Mouse (Mus musculus) mature B cell (primary cell): Measurements from ENCODE around the gene Pex14.

ENCODE experiments used
- in situ Hi-C: fragments of 300-500 bp; cut with MboI; formaldehyde crosslinking; loops from 2 replicates; pipeline ENCODE4 v1.14.3; 2019

The Pex14 gene

DNA sequence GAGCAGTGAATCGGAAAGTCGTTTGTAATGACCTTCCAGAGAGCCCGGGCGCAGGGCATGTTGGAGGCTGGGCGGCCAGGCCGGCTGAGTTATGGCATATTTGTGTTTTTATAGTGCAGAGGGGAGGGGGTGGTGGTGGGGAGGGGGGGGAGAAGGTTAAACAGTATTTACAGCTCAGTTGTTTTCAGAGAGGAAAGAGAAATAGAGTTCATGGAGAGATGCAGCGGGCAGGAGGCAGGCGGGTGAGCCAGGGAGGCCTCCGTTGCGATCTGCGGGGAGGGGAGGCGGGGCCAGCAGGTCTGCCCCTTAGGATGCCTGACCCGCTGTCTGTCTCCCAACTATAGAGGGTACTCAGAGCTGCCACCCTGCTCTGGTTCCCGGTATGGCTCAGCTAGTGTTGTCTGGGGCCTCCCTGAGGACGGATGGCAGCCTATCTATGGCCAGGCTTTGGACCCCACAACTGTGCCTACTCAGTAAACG lies 177.4 kb downstream of the Pex14 start:
- in situ Hi-C loops: no loop called here

DNA sequence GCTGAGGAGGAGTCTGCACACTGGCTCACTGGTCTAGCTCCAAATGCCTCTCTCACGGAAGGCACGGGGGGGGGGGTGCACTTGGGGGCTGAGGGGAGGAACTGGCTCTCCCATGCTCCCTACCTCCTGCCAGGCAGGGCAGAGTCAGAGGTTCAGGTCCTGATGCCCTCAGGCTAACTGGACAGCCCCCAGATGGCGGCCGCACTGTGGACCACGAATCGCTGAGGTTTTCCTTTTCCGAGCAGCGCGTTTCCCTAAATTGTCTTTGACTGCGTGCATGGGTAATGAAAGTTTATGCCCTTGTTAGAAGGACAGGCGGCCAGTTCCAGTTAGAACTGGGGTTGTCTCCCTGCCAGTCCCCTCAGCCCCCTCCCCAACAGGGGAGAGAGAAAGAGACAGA lies 179.1 kb downstream of the Pex14 start:
- in situ Hi-C loops: no loop called here

DNA sequence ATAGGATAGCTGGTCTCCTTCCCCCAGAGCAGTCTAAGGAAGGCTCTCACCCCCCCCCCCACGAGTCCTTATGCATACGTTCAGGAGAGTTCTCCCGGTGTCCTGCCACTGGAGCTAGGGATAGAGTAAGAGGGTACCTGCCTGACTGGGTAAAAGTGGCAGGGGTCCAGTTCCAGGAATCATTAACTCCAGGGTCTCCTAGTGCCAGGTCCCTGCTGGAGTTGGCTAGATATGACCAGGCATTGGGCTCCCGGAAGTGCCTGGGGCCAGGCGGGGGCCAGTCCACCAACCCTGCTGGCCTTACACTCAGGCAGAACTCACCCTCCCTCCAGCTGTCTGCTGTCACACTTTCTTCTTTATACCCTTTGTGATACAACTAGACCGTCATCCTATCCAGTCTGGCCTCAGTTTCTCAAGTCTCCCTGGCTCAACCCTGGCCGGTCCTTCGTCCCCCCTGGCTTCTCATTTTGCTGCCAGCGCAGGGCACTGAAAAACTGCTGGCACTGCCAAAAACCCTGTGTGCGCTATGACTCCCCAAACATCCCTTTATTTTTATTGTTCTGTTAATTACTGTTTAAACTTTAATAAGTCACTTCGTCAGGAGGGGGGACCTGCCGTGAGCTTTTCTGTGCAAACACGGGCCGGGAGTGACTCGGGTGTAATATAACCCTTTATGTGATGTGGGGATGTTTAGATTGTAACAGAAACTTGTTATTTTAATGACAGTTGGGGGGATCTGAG lies 180.8 kb downstream of the Pex14 start:
- in situ Hi-C loops: no loop called here

DNA sequence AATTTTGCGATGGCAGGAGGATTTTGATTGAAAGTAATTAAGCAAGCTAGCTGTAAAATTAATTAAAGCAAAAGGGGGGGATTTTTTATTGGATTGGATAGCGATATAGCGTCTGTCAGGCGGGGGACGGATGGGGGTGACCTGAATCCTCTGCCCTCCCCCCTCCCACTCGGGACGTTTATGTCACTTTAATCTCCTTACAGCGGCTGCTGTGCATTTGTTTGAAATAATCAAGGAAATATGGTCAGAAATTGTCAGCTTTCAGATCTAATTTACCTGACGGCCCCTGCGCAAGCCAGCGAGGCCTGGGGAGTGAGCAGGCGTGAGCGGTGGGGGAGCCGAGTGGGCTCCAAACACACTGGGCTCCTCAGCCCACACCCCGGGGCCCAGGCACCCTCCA lies 183.8 kb downstream of the Pex14 start:
- in situ Hi-C loops: no loop called here

DNA sequence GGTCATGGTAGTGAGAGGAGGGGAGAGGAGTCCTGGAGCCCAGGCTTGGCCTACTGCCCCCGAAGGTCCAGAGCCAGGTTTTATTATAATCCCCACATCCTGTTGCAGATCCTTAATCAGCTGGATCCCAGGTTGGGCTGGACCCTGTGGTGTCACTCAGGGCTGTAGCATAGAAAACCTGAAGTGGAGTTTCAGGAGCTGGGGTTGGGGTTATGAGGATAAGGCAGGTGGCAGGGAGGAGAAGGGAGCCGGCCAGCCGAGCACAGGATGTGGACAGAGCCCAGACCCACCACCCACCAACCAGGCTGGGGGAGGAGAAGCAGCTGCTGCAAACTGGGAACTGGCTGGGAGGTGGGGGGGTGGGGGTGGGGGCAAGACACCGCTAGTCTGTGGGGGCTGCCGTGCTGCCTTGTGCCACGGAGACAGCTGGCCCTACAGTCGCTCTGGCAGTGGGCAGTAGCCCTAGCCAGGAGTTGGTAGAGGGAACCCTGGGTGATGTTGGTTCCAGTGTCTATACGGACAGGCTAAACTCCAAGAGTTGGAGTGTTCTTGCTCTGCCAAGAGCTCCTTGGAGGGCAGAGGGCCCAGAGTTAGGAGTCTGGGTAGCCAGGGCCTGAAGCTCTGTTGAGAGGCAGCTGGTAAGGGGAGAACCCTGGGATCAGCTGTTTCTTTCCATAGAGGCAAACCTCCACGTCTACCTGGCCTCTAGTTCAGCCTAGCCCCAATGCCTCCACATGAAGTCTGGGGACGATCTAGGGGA lies 184.6 kb downstream of the Pex14 start:
- in situ Hi-C loops: no loop called here

DNA sequence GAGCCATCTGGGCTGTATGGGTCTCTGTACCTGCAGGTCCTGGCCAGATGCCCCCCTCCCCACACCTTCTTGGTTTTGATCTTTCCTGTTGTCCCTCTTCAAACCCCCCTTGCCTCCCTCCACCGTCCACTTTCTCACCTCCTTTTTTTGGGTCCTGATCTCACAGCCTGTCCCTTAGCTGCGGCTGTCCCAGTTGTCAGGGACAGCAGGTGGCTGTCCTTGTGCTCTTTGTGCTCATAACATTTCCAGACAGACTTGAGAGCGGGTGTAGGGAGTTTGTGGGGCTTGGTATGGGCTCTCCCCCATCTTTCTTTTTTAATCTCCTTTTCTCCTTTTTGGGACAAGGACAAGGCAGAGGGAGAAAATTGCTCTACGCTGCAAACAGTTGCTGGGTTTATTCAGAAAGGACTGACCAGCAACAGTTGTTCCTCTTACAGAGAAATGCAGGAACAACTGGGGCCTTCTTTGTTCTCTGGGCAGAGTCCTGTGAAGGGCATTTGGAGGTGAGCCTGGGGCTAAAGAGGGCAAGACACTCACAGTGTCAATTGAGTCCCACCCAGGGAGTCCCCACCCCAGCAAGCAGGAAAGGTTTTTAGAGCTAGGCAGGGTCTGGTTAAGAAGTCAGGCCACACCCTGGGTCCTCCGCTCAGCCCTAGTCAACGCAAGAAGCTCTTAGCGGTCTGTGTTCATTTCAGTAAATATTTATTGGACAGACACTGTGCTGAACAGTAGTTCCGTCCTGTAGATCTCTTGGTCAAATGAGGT lies 186.7 kb downstream of the Pex14 start:
- in situ Hi-C loops: no loop called here

DNA sequence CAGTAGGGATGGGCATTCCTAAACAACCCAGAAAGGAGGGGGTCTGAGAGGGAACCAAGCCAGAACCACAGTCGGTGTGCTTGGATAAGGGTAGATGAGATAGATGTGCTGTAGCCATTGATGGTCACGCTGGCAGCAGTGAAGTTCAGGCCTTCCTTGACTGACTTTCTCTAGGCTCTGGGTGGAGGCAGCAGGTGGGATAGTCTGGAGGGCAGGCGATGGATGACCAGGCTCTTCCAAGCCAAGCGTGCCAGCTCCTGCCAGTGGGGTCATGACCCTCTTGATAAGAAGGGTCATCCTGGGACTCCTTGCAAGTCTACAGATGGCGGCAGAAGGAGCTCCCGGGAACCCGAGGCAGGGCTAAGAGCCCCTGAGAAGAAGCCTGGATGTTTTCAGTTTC lies 187.5 kb downstream of the Pex14 start:
- in situ Hi-C loops: no loop called here
